Mouse (Mus musculus) hindbrain, embryonic 14.5 days (tissue): ENCODE measurements around the gene Apc2. TPM values are rescaled to one million over a fixed set of nuclear protein-coding genes. Genes with fewer than 3 reads are reported as not detected.

Source experiments
- ATAC-seq: fragments of 200-750 bp; cut with Nextera tagmentation; 2 replicates; pipeline ENCODE4 v1.8.0; 2017; ENCODE audit warnings: moderate number of reproducible peaks, mild to moderate bottlenecking, moderate TSS enrichment, moderate library complexity; ENCODE audit not compliant: low FRiP score
- DNase-seq: peaks from one replicate; pipeline ENCODE4 v3.0.0-alpha.2; 2015; ENCODE audit warnings: low spot score
- H3K27ac ChIP-seq: fragments of 300-500 bp; sonication (generic); 2 replicates; pipeline ENCODE4 v1.5.1; 2014; ENCODE audit warnings: mild to moderate bottlenecking, moderate library complexity
- H3K27me3 ChIP-seq: fragments of 300-500 bp; sonication (generic); 2 replicates; pipeline ENCODE4 v1.6.1; 2014; ENCODE audit warnings: mild to moderate bottlenecking, low read length, mixed read lengths; ENCODE audit not compliant: control insufficient read depth, insufficient read depth
- H3K36me3 ChIP-seq: fragments of 300-500 bp; sonication (generic); replicated peaks from 2 replicates; pipeline ENCODE4 v1.6.1; 2014; ENCODE audit not compliant: control insufficient read depth, insufficient read depth
- H3K4me1 ChIP-seq: fragments of 300-500 bp; sonication (generic); replicated peaks from 2 replicates; pipeline ENCODE4 v1.6.1; 2014; ENCODE audit warnings: antibody characterized with exemption, low read length, mixed read lengths; ENCODE audit not compliant: control insufficient read depth, insufficient read depth
- H3K4me2 ChIP-seq: fragments of 300-500 bp; sonication (generic); replicated peaks from 2 replicates; pipeline ENCODE4 v1.6.1; 2014; ENCODE audit warnings: mild to moderate bottlenecking, moderate library complexity
- H3K4me3 ChIP-seq: fragments of 300-500 bp; sonication (generic); replicated peaks from 2 replicates; pipeline ENCODE4 v1.5.1; 2014; ENCODE audit warnings: mild to moderate bottlenecking, low read length
- H3K9ac ChIP-seq: fragments of 300-500 bp; sonication (generic); 2 replicates; pipeline ENCODE4 v1.6.1; 2014
- H3K9me3 ChIP-seq: fragments of 300-500 bp; sonication (generic); 2 replicates; pipeline ENCODE4 v1.6.1; 2016; ENCODE audit warnings: low read length; ENCODE audit not compliant: control insufficient read depth
- WGBS: fragments of 180-500 bp; shearing (Covaris S2); extraction: QIAGEN DNeasy Blood & Tissue Kit; methylation state at CpG from one replicate; pipeline ENCODE4 v1.1.7; 2014; 5-methylcytosine and 5-hydroxymethylcytosine counted together
- polyA plus RNA-seq: library from polyadenylated mRNA; unstranded; fragments of >200 nt; fragmentation: Nextera tagmentation; extraction: Ambion mirVana; gene quantifications from 2 replicates; pipeline ENCODE4 v1.2.1, GENCODE M21; 2014

Apc2 gene
- polyA plus RNA-seq, 1 experiment from 2014 or later, result 200 TPM

DNA sequence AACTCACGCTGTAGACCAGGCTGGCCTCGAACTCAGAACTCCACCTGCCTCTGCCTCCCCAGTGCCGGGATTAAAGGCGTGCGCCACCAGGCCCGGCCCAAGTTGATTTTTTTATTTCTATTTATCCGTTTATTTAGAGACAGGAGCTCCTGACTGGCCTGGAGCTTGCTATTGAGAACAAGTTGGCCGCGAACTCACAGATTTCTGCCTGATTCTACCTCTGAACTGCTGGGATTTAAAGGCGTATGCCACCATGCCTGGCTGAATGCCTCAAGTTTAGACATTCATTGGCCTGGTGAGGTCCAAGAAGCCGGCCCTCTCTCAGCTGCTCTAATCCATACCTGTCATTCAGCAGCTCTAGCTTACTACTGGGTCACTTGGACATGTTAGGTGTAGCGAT lies 33.6 kb upstream of the Apc2 start:
- Histone ChIP-seq H3K4me1 (peaks cover 35% of the 10 kb centered on the region), H3K27ac (peak overlapping the region; percentile 44; the same call in 1 of the 2 replicates), H3K9me3 (no peaks in the 10 kb centered on the region), H3K9ac (no peak overlapping the region), H3K27me3 (no peaks in the 10 kb centered on the region), H3K4me3 (0 out of 2 replicates have a peak overlapping the region, but pooled peaks have one; percentile 39), H3K36me3 (peaks cover 21% of the 10 kb centered on the region), H3K4me2 (peak overlapping the region; percentile 86)
- WGBS, result 79% methylated on average over 12 of the region's 12 CpGs
- ATAC-seq, result no peak
- no peak for DNase-seq

DNA sequence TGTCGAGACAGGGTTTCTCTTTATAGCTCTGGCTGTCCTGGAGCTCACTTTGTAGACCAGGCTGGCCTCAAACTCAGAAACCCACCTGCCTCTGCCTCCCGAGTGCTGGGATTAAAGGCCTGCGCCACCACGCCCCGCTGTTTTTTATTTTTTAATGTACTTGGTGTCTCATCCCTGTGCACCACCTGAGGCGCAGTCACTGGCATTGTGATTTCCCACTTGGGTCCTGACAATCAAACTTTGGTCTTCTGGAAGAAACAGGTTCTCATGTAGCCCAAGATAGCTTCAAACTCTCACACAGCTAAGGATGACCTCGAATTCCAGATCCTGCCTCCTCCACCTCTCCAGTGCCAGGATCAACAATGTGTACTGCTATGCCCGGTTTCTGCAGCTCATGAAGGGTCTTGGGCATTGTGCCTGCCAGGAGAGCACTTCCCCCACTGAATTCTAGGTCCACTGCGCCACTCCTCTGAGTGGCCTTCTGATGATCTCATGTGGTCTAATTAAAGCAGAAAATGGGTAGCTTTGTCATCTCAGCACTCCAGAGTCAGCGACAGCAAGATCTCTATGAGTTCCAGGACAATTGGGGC lies 32.9 kb upstream of the Apc2 start:
- Histone ChIP-seq H3K27me3 (no peaks in the 10 kb centered on the region), H3K9ac (no peak overlapping the region), H3K27ac (no peak overlapping the region), H3K4me1 (peaks cover 42% of the 10 kb centered on the region), H3K36me3 (peaks cover 20% of the 10 kb centered on the region), H3K4me2 (no peak overlapping the region), H3K4me3 (no peak overlapping the region), H3K9me3 (no peaks in the 10 kb centered on the region)
- 95% methylated on average over 10 of the region's 10 CpGs for WGBS
- ATAC-seq (no peak), DNase-seq (no peak)

DNA sequence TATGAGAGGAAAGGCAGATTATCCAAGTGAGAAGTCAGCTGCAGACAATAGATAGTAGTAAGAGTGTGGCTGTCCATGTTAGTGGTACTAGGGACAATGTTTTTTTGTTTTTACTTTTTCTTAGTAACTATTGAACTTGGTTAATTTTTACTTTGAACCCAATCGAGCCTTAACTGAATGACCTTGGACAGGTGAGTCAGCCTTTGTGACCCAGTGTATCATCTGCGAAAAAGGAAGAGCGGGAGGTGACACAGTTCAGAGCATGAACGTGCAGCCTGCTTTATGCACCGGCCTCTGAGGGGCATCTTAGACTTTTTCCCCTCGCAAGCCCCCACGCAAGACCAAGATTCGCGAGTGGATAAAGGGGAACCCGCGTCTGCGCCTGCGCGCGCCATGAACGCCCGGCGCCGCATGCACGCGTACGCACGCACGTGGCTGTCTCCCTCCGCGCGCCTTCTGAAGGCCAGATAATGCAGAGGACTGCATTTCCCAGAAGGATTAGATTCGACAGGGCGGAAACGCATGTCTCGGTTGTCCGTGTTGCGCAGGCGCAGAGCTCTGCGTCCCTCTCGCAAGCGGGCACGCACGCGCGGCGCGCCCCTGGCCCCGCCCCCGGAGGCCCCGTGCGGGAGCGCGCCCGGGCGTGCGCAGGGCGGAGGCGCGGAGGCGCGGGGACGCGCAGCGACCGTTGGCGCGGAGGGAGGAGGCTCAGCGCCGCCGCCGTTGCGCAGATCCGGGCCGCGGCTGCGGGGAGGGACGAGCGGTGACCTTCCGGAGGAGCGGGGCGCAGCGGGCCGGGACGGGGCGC lies 31.2 kb upstream of the Apc2 start:
- Histone ChIP-seq H3K4me3 (peak overlapping the region; percentile 60), H3K27ac (peak overlapping the region; percentile 56), H3K9ac (peak overlapping the region; percentile 88), H3K36me3 (peaks cover 10% of the 10 kb centered on the region), H3K4me2 (peak overlapping the region; percentile 60), H3K4me1 (peaks cover 48% of the 10 kb centered on the region), H3K9me3 (no peaks in the 10 kb centered on the region), H3K27me3 (no peaks in the 10 kb centered on the region)
- peak; percentile 99 for DNase-seq
- ATAC-seq, result peak; percentile 78
- WGBS, result 3% methylated on average over 53 of the region's 81 CpGs

DNA sequence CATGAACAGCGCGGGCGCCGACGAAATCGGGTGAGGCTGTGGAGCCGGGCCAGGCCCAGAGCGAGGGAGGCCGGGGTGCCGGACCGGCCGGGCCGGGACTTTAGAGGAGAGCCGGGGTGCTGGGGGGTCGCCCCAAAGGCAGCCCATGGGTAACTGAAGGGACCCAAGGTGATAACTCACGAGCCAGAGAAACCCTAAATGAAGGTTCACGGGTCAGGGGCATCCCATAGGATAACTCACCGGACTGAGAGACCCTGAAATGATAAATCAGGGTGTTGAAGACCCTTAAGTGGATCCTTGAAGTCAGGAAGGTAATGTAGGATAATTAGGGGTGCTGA lies 30.7 kb upstream of the Apc2 start:
- H3K4me2 ChIP-seq, result peak overlapping the region; percentile 60
- H3K9me3 ChIP-seq, result no peaks in the 10 kb centered on the region
- peak overlapping the region; percentile 60 for H3K4me3 ChIP-seq
- DNase-seq, result no peak
- peaks cover 44% of the 10 kb centered on the region for H3K4me1 ChIP-seq
- H3K27me3 ChIP-seq, result no peaks in the 10 kb centered on the region
- peaks cover 10% of the 10 kb centered on the region for H3K36me3 ChIP-seq
- H3K27ac ChIP-seq, result peak overlapping the region; percentile 56; the same call in 1 of the 2 replicates
- WGBS, result 1% methylated on average over 18 of the region's 18 CpGs
- H3K9ac ChIP-seq, result peak overlapping the region; percentile 88
- ATAC-seq, result no peak; the same call in 1 of the 2 replicates

DNA sequence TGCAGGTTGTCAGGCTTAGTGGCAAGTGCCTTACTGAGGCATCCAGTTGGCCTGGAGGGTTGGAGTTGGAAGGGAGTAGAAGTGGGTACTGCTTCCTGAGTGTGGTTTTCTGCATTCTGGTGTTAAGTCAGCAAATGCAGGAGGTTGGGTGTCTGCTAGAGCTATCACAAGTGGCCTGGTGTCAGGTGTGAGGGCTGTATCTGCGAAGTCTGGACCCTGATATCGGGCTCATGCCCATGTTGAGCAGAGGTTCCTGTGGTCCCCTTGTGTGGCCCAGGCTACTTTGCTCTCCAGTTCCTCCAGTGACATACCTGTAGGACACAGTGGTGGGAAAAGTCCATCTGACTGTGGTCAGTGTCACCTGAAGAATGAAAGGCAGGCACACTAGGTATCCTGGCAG lies 25.7 kb upstream of the Apc2 start:
- Histone ChIP-seq H3K9me3 (no peaks in the 10 kb centered on the region), H3K4me3 (no peak overlapping the region), H3K4me2 (no peak overlapping the region), H3K36me3 (peaks cover 23% of the 10 kb centered on the region), H3K27ac (no peak overlapping the region), H3K9ac (no peak overlapping the region), H3K4me1 (peaks cover 48% of the 10 kb centered on the region), H3K27me3 (no peaks in the 10 kb centered on the region)
- 98% methylated on average over 2 of the region's 2 CpGs for WGBS
- ATAC-seq (no peak), DNase-seq (no peak)

DNA sequence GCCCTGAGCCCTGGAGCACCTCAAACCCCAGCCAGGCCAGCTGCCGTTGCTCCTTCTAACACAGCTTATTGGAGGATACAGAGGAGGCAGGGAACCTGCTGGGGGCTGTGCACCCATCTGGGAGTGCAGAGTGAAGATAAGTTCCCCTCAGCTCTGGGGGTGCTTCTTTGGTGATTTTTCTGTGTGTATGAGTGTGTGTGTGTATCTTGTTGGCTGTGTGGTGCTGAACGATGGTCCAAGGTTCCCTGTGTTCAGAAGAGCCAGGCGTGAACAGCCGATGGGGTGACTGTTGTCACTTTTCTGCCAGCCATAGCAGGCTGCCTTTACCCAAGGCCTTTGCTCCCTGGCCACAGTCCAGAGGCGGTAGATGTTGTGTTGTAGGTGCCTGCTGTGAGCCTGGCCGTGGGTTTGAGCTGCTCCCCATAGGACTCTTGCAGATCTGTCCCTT lies 25.0 kb upstream of the Apc2 start:
- ATAC-seq (no peak), DNase-seq (no peak)
- no peaks in the 10 kb centered on the region for H3K9me3 ChIP-seq
- no peaks in the 10 kb centered on the region for H3K27me3 ChIP-seq
- H3K27ac ChIP-seq, result no peak overlapping the region
- 72% methylated on average over 6 of the region's 6 CpGs for WGBS
- peaks cover 29% of the 10 kb centered on the region for H3K36me3 ChIP-seq
- H3K4me2 ChIP-seq, result no peak overlapping the region
- peaks cover 46% of the 10 kb centered on the region for H3K4me1 ChIP-seq
- 0 out of 2 replicates have a peak overlapping the region, but pooled peaks have one; percentile 8 for H3K9ac ChIP-seq
- H3K4me3 ChIP-seq, result no peak overlapping the region

DNA sequence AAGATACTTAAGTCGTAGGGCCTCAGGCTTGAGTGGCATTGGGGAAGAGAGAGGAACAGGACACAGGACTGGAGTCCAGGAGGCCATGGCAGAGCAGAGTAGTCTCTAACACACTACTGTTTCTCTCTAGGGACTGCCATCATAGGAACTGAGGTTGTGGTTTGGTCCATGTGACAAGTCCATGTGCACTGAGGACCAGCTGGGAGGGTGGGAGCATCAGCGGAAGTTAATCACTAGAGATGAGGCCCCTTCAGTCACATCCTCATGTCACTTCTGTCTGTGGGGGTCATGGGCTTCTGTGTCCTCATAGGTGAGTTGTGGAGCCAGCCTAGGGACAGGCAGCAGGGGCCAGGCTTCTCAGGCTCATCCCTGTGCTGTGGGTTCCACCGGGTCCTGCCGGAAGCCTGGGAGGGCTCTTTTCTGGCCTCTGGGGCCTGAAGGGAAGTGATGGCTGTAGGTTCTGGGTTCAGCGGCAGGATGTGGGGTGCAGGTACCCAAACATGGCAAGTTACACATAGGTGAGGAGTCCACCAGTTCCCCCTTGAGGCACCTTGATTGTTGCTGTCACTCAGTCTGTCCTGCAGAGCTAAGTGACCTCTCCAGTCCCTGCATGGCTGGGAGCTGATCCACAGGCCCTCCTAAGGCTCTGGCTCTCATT lies 24.5 kb upstream of the Apc2 start:
- Histone ChIP-seq H3K4me2 (no peak overlapping the region), H3K27ac (no peak overlapping the region), H3K4me1 (peaks cover 40% of the 10 kb centered on the region), H3K36me3 (peaks cover 35% of the 10 kb centered on the region), H3K27me3 (no peaks in the 10 kb centered on the region), H3K4me3 (no peak overlapping the region), H3K9me3 (no peaks in the 10 kb centered on the region), H3K9ac (0 out of 2 replicates have a peak overlapping the region, but pooled peaks have one; percentile 8)
- 87% methylated on average over 5 of the region's 5 CpGs for WGBS
- no peak for ATAC-seq
- no peak for DNase-seq

DNA sequence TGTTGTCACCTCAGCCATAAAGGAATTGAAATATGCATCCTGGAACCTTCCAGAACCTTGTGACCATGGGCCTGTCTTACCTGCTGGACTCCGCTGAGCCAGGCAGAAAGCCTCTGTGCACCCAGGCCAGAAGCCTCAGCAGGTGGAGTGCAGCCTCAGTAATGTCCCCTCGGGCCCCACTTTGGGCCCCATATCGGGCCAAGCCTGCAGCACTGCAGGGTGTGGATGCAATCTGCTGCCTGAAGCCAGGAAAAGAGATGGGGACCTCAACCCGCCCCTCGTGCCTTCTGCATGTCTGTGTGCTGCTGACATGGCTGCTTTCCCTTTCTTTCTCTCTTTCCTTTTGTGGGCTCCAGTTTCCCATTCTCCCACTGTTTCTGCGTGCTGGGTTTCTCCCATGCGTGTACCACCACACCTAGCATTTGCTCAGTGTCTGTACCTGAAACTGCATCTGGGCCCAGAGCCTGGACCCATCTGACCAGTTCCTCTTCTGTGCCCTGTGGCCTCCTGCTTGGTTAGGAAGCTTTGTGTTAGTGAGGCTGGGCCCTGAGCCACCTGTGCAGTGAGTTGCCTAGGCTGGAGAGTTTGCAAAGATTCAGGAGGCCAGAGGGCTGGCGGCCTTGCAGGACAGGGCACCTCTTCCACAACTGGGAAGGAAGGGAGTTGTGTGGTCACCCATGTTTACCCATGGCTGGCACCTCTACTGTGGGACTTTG lies 23.7 kb upstream of the Apc2 start:
- no peak for DNase-seq
- Histone ChIP-seq H3K4me3 (no peak overlapping the region), H3K4me1 (peaks cover 33% of the 10 kb centered on the region), H3K9ac (no peak overlapping the region), H3K4me2 (no peak overlapping the region), H3K27ac (no peak overlapping the region), H3K27me3 (no peaks in the 10 kb centered on the region), H3K9me3 (no peaks in the 10 kb centered on the region), H3K36me3 (peaks cover 41% of the 10 kb centered on the region)
- ATAC-seq, result no peak
- 91% methylated on average over 8 of the region's 8 CpGs for WGBS

DNA sequence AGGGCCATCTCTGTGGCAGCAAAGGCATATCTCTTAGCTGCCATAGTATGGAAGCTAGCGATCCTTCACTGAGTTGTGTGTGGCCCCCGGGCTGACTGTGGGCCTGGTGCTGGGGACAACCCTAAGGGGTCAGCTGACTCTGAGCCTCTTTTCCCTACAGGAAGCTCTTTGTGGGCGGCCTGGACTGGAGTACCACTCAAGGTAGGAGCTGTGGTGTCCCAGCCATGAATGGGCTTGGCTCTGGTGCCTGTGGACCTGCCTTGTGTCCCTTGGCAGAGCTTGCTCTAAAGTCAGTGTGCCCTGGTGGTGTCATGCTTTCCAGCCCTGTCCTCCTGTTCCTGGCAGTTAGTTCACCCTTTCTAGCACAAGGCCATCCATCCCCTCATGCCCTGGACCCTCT lies 21.9 kb upstream of the Apc2 start:
- no peak for DNase-seq
- Histone ChIP-seq H3K9ac (no peak overlapping the region), H3K9me3 (no peaks in the 10 kb centered on the region), H3K4me3 (no peak overlapping the region), H3K4me1 (peaks cover 19% of the 10 kb centered on the region; the same call in 1 of the 2 replicates), H3K36me3 (peaks cover 53% of the 10 kb centered on the region), H3K27ac (no peak overlapping the region), H3K27me3 (no peaks in the 10 kb centered on the region), H3K4me2 (no peak overlapping the region)
- no peak for ATAC-seq
- 96% methylated on average over 3 of the region's 3 CpGs for WGBS
